Mouse (Mus musculus) forelimb bud, embryonic 11.5 days (tissue): ENCODE measurements around the gene Stt3b.
A peak's percentile ranks its signal among the peaks of the same experiment; 100 is the strongest.

Experiments
- DNase-seq: peaks from one replicate; pipeline ENCODE4 v3.0.0-alpha.2; 2012; ENCODE audit warnings: low read depth, low spot score

Stt3b gene

GRCm38 (mm10) chr9:115310346-115311222 lies at the start of gene Stt3b:
Gene Stt3b, minus strand, starts transcription at chr9:115310421.
- DNase-seq: peak; percentile 99

- no peak for DNase-seq
Measured at GRCm38 (mm10) chr9:115358421-115358820, 48.2 kb upstream of the Stt3b start.

DNA sequence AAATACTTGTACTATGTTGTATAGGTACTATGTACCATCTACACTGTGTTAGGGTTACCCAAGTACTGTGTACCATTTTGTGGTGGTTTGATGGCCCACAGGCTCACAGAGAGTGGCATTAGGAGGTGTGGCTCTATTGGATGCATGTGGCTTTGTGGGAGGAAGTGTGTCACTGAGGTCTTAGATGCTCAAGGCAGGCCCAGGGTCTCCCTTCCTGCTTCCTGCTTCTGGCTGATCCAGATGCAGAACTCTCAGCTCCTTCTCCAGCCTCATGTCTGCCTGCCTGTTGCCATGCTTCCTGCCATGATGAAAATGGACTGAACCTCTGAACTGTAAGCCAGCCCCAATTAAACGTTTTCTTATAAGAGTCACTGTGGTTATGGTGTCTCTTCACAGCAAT lies 47.8 kb upstream of the Stt3b start:
- DNase-seq: no peak

DNA sequence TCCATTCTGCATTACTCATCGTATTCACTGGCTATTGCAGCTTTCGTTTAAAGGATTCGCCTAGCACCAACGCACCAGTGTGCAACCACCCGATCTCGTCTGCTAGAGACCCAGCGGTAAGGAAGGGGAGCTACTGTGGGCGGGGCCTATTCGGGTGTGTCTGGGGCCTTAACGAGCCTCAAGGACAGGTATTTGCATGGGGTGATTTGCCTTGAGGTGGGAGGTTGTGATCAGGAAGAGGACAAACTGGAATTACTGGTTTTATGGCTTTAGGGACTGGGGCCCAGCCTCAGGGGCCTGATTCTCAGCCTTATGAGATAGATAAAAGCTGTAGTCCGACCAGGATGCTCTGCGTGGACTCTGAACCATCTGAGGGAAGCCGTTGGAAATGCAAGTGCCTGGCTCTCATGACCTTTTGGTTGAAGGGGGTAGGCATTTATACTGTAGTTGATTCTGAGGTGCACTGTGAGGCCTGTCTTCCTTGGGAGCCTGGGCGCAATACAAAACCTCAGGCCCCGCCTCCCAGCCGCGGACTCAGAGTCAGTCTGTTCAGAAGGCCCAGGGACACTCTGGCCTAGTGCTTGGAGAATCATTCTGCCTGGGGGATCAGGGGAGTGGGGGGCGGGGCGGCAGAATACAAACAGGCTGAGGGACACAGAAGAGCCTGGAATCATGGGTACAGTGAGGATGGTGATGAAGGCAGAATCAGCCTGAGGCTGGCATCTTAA lies 46.7 kb upstream of the Stt3b start:
- no peak for DNase-seq

- no peak for DNase-seq
Measured at GRCm38 (mm10) chr9:115355972-115356371, 45.8 kb upstream of the Stt3b start.

- DNase-seq: no peak
Measured at GRCm38 (mm10) chr9:115349741-115350512, 39.7 kb upstream of the Stt3b start.

- peak; percentile 37 for DNase-seq
Measured at GRCm38 (mm10) chr9:115349106-115349505, 38.9 kb upstream of the Stt3b start.

DNA sequence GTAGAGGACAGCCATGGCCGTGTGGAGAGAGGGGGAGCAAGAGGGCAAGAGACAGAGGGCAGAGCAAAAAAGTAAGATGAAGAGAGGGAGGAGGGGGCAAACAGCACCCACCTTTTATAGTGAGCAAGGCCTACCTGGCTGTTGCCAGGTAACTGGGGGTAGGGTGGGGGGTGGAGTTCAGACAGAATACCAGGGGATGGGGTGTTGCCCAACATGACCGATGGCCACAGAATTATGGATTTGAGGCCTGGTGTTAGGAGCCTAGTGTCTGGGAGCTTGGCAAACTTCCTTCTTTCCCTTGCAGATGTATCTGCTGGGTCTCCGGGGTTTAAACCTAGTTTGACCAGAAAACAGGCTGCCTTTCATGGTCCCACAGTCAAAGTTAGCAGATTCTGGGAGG lies 34.7 kb upstream of the Stt3b start:
- DNase-seq: no peak

- DNase-seq: no peak
Measured at GRCm38 (mm10) chr9:115341576-115341975, 31.4 kb upstream of the Stt3b start.

- DNase-seq: no peak
Measured at GRCm38 (mm10) chr9:115340212-115340815, 30.1 kb upstream of the Stt3b start.

DNA sequence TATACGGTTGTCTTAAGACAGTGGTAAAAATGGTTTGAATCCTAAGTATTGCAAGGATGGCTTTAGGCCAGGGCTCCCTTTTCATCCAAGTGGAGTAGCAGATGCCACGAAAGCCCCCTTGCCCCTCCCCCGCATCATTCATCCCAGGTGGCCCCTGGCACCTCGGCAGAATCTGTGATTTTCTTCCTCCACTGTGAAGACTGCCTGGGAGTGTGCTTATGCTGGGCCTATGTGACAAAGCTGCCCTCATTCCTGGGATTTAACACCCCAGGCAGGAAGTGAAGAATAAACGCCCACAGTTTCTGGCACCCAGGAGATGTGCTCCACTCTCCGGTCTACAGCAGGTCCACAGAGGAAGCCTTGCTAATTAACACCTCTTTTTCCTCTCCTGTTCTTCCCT lies 28.6 kb upstream of the Stt3b start:
- DNase-seq: no peak

GRCm38 (mm10) chr9:115333016-115333415 lies 22.8 kb upstream of the Stt3b start:
- DNase-seq: no peak

DNA sequence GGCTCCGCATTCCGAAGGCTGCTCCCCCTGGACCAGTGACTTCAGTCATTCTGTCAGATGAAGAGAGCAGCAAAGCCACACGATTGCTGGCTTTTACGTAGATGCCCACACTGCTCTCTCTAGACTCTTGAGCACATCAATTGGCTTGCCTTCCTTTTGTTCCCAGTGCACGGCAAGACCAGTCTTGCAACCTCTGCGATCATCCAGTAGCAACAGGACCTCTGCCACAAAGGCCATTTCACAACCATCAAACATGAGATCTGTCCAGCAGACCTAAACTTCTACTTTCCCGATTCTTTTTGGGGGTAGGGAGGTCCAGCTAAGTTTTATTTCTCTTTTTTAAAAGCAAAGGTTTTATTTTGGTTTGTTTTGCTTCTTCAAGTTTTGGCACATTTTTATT lies 22.1 kb upstream of the Stt3b start:
- no peak for DNase-seq

- no peak for DNase-seq
Measured at GRCm38 (mm10) chr9:115330861-115331476, 20.7 kb upstream of the Stt3b start.

DNA sequence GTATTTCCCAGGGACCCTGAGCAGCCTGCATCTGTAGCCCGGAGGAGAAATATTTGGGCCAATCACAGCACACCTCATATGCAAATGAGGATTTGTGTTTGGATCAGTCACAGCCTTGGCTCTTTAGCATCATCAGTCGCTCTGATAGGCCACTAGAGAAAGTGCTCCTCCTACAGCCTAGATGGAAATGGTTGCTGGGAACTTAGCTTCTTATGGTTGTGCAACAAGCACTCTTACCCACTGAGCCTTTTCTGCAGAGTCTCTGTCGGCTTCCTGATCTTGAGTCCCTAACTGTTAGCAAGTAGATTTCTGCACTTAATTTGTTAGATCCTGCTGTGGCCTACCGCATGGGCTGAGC lies 16.3 kb upstream of the Stt3b start:
- DNase-seq: no peak

DNA sequence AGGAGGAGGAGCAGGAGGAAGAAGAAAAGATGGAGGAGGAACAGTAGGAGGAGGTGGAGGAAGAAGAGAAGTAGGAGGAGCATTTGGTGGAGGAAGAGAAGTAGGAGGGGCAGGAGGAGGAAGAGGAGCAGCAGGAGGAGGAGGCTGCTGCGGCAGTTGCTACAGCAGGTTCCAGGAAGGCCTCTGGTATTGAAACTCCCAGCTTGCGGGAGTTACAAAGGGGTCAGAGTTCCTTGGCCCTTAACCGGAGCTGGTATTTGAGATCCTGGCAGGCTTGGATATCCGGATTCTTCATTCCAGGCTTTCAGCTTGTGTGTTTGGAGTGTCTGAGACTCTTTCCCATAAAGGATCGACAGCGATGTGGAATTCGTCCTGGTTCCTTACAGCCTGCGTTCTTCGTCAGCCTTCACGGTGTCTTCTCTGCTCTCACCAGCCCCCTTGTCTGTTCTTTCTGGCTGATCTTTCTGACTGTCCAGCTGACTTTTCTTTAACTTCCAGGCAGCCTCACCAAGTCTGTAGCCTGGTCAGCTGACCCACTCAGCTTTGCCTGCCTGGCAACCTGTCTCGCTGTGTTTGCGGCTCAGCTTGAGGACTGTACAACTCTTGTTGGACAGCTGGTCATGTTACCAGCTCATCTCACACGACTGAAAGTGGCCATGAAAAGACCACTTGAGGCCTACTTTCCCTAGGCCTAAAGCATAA lies 15.8 kb upstream of the Stt3b start:
- DNase-seq: no peak

DNA sequence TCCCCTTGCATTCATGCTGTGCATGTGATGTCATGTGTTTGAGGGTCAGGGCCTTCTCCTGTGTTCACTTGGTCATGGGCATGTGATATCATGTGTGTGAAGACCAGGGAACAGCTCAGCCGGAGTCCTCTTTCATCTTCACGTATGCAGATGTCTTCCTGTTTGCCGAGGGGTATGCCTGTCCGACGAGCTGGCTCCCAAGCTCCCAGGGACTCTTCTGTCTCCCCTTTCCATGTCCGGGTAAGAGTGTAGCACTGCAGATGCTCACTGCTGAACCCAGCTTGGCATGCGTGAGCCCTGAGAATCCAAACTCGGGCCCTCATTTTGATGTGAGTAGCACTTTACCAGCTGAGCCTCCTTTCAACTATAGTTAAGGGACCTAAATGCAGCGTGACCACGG lies 13.4 kb upstream of the Stt3b start:
- DNase-seq: no peak

DNA sequence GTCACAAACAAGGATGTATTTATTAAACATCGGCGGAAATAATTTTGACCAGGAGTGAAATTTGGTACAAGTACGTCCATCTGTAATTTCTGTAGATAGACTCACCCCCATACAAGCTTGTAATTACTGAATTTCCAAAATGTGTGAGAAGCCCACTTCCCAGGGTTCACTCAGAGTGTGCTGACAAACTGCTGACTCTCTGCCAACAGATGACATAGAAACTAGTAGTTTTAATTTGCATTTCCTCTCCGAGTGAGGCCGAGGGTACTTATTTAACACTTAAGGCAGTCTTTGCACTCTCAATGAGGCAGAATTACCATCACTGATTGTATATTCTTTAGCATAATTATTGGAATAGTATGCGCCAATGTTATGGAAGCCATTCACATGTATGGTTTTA lies 12.2 kb upstream of the Stt3b start:
- no peak for DNase-seq

DNA sequence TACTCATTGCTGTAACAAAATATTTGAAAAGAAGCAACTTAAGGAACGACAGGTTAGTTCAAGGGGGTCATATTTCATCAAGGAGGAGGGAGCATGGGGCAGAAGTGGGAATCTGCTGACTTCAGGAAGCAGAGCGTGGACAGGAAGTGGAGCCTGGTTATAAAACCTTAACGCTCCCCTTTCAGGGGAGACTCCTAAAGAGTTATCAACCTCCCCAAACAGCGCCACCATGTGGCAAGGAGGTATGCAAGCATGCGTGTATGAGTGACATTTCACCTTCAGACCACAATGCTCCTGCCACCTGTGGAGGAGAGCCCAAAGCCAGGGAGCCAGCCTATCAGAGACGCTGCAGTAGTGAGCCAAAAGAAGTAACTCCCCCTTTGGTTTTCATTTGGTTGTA lies 10.8 kb upstream of the Stt3b start:
- DNase-seq: no peak

- no peak for DNase-seq
Measured at GRCm38 (mm10) chr9:115320156-115320555, 9.9 kb upstream of the Stt3b start.
